Mouse (Mus musculus): ENCODE results near the gene Sly. TPM values are rescaled to one million over a fixed set of nuclear protein-coding genes. Genes with fewer than 3 reads are reported as not detected.
"Not testable (repeated sequence)": the region's sequence is repeated elsewhere in the genome, so short reads cannot be mapped to it uniquely, and the experiment has no call there.

Sly gene
- total RNA-seq (2012; rRNA removed) (not detected in 2 replicates), total RNA-seq (2014; rRNA removed) (not detected in 2 replicates), polyA plus RNA-seq (2012; ENCODE audit: insufficient read length, low read depth) (not detected in 2 replicates)

- dilution Hi-C loops (cut with MboI; ENCODE audit: extremely low pct_ligation_motif_present, extremely low pct_unique_long_range_greater_than_20kb, low sequenced_read_pairs): not testable (repeated sequence)
Measured at GRCm38 (mm10) chrY:57186888-57187287, at the start of gene Sly. Gene Sly, plus strand, starts transcription at chrY:57187188.

More at GRCm38 (mm10) chrY:57186888-57187287, at the start of gene Sly:
- in situ Hi-C loops (cut with MboI; ENCODE audit: low pct_ligation_motif_present, low pct_unique_long_range_greater_than_20kb, low sequenced_read_pairs); H3K4me1 ChIP-seq (ENCODE audit: control insufficient read depth in 1 of 2, insufficient read depth in 2 of 2); H3K79me2 ChIP-seq (replicated peaks; ENCODE audit: control insufficient read depth, extremely low read depth, insufficient read depth, poor library complexity, severe bottlenecking); H3K36me3 ChIP-seq (replicated peaks in 1 of 2; ENCODE audit: control insufficient read depth in 1 of 2, insufficient read depth in 1 of 2, low read length in 1 of 2); H3K4me3 ChIP-seq (replicated peaks in 1 of 3; ENCODE audit: low read depth in 2 of 3, low read length in 2 of 3, poor library complexity in 1 of 3); H3K9me3 ChIP-seq (replicated peaks; ENCODE audit: low read length); H3K27me3 ChIP-seq (replicated peaks); H3K4me2 ChIP-seq (ENCODE audit: insufficient read depth, low read depth, poor library complexity, severe bottlenecking); H3K9ac ChIP-seq (ENCODE audit: insufficient read depth, low read depth); DNase-seq (ENCODE audit: extremely low read depth); H3K27ac ChIP-seq (ENCODE audit: insufficient read depth, low read depth): not testable (repeated sequence)

Data from CH12.LX (cell line).